Mouse (Mus musculus) thymus, adult 18-20 months (tissue): ENCODE data around the gene Gm10354.
"Not testable (repeated sequence)": the region's sequence is repeated elsewhere in the genome, so short reads cannot be mapped to it uniquely, and the experiment has no call there.

ENCODE experiments used
- DNase-seq, 2 experiments: peaks; one replicate each; pipeline ENCODE4 v3.0.0; 2022; ENCODE audit warnings: mixed read lengths in 2 of 2

The Gm10354 gene

GRCm38 (mm10) chr5:14978835-14979234, at the start of gene Gm10354:
Gene Gm10354 (minus strand): TSS chr5:14978935.
- not testable (repeated sequence) for DNase-seq

DNA sequence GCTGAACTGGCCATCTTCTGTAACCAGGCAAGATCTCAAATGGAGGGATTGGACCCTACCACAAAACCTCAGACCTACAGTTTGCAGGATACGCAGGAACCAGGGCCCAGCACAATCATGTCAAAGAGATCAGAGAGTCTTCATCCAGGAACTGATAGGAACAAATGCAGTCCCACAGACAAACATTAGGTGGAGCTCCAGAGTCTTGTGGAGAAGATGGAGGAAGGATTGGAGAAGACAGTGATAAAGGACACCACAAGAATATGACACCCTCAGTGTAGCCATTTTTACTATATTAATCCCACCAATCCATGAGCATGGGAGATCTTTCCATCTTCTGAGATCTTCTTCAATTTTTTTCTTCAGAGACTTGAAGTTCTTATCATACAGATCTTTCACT, 45.6 kb upstream of the Gm10354 start:
- DNase-seq: not testable (repeated sequence)

GRCm38 (mm10) chr5:15020067-15020466, 41.3 kb upstream of the Gm10354 start:
- not testable (repeated sequence) for DNase-seq

DNA sequence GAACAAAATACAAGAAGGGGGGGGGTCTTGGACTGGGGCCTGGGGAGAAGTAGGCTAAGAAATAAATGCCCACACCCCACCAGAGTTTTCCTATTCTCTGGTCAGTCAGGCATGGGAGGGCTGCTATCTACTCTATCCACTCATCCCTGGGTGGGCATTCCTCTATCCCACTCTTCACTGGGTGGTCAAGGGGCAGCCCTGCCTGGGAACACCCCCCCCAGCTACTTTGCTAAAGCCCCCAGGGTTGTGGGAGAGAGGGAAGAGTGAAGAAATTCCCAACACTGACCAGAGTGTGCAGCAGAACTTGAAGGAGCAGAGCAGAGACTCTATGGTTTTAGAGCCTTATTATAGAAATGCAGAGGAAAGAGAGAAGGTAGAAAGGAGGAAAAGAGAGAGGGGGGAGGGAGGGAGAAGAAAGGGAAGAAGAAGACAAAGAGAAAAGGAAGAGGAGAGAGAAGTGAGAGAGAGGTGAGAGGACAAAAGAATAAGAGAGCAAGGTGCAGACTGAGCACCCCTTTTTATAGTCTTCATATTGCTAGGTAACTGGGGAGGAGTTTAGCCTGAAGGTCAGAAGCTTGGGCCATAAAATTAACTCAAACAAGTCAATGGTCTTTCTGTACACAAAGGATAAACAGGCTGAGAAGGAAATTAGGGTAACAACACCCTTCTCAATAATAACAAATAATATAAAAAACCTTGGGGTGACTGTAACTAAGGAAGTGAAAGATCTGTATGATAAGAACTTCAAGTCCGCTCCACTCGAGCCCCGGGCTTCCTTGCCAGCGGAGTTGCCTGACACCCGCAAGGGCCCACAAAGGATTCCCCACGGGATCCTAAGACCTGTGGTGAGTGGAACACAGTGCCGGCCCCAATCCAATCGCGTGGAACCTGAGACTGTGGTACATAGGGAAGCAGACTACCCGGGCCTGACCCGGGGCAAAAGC, 32.2 kb upstream of the Gm10354 start:
- DNase-seq: not testable (repeated sequence)

- DNase-seq: not testable (repeated sequence)
Observed at GRCm38 (mm10) chr5:15006907-15007306, 28.2 kb upstream of the Gm10354 start.

GRCm38 (mm10) chr5:15006288-15006687, 27.6 kb upstream of the Gm10354 start:
- not testable (repeated sequence) for DNase-seq

GRCm38 (mm10) chr5:15005584-15005983, 26.8 kb upstream of the Gm10354 start:
- not testable (repeated sequence) for DNase-seq

GRCm38 (mm10) chr5:15004569-15005562, 26.1 kb upstream of the Gm10354 start:
- not testable (repeated sequence) for DNase-seq

GRCm38 (mm10) chr5:14998077-14998476, 19.3 kb upstream of the Gm10354 start:
- not testable (repeated sequence) for DNase-seq

DNA sequence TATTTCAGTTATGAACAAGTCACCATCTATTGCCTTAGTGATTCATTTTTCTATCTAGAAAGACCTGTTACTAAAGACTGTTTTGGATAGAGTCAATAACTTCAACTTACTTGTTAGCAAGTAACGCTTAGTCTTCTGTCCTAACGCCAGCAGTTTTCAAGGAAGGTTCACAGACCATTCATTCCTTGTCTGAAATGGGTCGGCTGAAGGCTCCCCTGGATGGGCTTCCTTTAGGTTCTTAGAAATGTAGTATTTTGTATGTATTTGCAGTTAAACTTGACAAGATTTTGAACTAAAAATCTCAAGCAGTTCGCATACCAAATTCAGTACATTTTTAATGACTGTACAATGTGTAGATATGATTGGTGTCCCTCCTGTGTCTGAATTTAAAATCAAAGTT, 18.8 kb upstream of the Gm10354 start:
- not testable (repeated sequence) for DNase-seq

- DNase-seq: not testable (repeated sequence)
Observed at GRCm38 (mm10) chr5:14996670-14997249, 18.0 kb upstream of the Gm10354 start.

GRCm38 (mm10) chr5:14994124-14994523, 15.4 kb upstream of the Gm10354 start:
- DNase-seq: not testable (repeated sequence)

DNA sequence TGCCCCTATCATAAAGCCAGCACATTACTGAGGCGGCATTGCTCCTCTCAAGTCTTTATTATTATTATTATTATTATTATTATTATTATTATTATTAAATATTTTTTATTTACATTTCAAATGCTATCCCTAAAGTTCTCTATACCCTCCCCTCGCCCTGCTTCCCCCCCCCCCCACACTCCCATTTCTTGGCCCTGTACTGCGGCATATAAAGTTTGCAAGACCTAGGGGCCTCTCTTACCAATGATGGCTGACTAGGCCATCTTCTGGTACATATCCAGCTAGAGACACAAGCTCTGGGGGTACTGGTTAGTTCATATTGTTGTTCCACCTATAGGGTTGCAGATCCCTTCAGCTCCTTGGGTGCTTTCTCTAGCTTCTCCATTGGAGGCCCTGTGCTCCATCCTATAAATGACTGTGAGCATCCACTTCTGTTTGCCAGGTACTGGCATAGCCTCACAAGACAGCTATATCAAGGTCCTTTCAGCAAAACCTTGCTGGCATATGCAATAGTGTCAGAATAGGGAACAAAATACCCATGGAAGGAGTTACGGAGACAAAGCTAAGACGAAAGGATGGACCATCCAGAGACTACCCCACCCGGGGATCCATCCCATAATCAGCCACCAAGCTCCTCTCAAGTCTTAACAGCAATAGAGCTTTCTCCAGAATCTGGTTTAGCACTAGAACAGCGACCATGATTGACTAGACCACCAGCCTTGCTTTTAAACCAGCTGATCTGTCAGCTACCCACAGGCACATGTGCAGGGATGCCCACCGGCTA, 11.8 kb upstream of the Gm10354 start:
- DNase-seq: not testable (repeated sequence)

DNA sequence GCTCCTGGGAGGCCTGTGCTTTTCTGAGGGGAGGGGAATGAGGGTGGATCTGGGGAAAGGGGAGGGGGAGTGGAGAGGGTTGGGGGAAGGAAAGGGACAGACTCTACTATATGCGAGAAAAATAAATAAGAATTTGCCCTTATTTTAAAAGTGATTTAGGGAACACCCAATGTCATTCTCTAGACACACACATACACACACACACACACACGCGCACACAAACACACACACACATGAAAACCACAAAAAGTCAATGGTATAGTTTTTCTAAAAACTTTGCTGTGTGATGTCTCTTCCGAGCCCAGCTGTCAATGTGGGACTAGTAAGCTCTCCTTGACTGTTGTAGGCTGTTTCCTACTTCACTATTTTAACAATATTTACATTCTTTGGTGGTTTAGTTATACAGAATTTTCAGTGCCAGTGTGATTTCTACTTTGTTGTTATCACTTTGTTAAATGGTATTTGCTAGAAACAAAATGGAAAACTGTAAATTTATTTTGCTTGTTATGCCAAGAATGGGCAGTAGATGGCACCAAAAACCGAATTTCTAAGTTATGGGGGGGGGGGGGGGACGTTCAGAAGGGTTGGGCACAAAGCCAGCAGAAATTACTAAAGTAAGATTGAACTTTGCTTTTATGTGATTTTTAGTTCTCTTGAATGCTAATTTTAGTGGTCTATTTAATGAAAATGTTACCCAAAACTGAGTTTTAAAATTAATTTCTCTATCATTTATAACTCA, 8.1 kb upstream of the Gm10354 start:
- DNase-seq: not testable (repeated sequence)

- DNase-seq: not testable (repeated sequence)
Observed at GRCm38 (mm10) chr5:14977368-14977767, 1.4 kb downstream of the Gm10354 start.

- not testable (repeated sequence) for DNase-seq
Observed at GRCm38 (mm10) chr5:14975294-14975693, 3.4 kb downstream of the Gm10354 start.

DNA sequence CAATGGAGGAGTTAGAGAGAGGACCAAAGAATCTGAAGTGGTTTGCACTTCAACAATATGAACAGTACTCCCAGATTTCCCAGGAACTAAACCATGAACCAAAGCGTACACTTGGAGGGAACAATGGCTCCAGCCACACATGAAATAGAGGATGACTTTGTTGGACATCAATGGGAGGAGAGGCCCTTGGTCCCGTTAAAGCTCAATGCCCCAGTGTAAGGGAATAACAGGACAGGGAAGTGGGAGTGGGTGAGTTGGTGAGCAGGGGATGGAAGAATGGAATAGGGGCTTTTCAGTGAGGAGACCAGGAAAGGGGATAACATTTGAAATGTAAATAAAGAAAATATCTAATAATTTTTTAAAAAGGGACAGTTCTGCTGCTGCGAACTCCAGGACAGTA, 5.9 kb downstream of the Gm10354 start:
- not testable (repeated sequence) for DNase-seq

- not testable (repeated sequence) for DNase-seq
Observed at GRCm38 (mm10) chr5:14963821-14964220, 14.9 kb downstream of the Gm10354 start.

GRCm38 (mm10) chr5:14961502-14961901, 17.2 kb downstream of the Gm10354 start:
- not testable (repeated sequence) for DNase-seq

DNA sequence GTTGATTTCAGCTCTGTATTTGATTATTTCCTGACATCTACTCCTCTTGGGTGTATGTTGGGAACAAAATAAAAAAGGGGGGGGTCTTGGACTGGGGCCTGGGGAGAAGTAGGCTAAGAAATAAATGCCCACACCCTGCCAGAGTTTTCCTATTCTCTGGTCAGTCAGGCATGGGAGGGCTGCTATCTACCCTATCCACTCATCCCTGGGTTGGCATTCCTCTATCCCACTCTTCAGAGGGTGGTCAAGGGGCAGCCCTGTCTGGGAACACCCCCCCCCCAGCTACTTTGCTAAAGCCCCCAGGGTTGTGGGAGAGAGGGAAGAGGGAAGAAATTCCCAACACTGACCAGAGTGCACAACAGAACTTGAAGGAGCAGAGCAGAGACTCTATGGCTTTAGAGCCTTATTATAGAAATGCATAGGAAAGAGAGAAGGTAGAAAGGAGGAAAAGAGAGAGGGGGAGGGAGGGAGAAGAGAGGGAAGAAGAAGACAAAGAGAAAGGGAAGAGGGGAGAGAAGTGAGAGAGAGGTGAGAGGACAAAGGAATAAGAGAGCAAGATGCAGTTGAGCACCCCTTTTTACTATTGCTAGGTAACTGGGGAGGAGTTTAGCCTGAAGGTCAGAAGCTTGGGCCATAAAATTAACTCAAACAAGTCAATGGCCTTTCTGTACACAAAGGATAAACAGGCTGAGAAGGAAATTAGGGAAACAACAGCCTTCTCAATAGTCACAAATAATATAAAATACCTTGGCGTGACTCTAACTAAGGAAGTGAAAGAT, 22.6 kb downstream of the Gm10354 start:
- not testable (repeated sequence) for DNase-seq
